Mouse (Mus musculus): ENCODE measurements at regions not wholly inside any gene's neighbourhood (a gene's known extent, or its start where the extent isn't known, plus 50 kb on each side); places are given as distances from the start of the nearest gene placed in this dataset.

- intact Hi-C loops (cut with DNase I): no loop called here
- DNase-seq: peak; percentile 57
These were observed 87.7 kb upstream of the Sorcs1 start for GRCm38 (mm10) chr19:50766171-50766570.

All from left cerebral cortex, postnatal 4 days (tissue).